Mouse (Mus musculus): ENCODE data around the gene Cav1. TPM values are rescaled to one million over a fixed set of nuclear protein-coding genes. Genes with fewer than 3 reads are reported as not detected.

The Cav1 gene
- total RNA-seq, 2 experiments from 2014 or later = 15.5 to 20.0 TPM

GRCm38 (mm10) chr6:17387991-17388710 lies 82.0 kb downstream of the Cav1 start:
- DNase-seq (ENCODE audit: low spot score in 2 of 2) = peak in 1 of 2 experiments; percentile 9
- intact Hi-C loops (cut with DNase I) = no loop called here

Other genes with a start within 250 kb of the Cav1 start
- 1 to 10 TPM; 4.0 to 4.2 TPM for gene Tes, start 241.2 kb upstream of the Cav1 start, total RNA-seq (2021)
- 10 to 100 TPM; 32.9 to 33.3 TPM for gene Cav2, start 25.1 kb upstream of the Cav1 start, total RNA-seq (2021)
- gene Met, start 157.5 kb downstream of the Cav1 start, total RNA-seq (2021) = 10 to 100 TPM in 1 of 2 experiments, 1 to 10 TPM in 1; 9.9 to 15.5 TPM

Measured in left cerebral cortex, postnatal 36 days (tissue).